Mouse (Mus musculus) liver, postnatal 0 days (tissue): ENCODE measurements around the gene Peli2.

Source experiments
- CTCF ChIP-seq: sonication (generic); IDR thresholded peaks from 2 replicates; pipeline ENCODE4 v1.5.1; 2016; ENCODE audit warnings: antibody characterized with exemption, low read depth
- EP300 ChIP-seq: IDR thresholded peaks from 2 replicates; pipeline ENCODE4 v1.6.1; 2016; ENCODE audit warnings: antibody characterized with exemption, low read depth, mild to moderate bottlenecking

DNA sequence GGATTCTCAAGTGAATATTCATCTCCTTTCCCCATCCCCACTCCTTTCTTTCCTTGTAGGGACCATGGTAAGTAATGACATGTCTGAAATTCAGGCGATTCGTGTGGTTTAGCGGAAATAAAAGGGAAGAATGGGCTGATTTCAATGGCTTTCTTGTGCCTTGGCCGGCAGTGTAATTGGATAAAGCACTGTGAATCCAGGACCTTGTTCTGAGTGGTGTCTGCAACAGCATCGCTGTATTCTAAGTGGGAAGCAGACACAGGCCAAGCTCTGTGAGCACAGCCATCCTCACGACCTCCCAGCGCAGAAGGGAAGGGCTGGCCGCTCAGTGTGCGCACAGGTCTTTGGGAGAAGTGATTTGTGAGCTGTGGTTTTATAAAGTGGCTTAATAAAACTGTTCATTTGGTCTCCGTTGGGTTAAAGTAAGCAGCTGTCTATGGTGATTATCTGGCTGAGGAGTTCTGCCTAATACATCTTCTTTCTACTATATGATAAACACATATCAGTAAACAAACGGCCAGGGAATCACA is 15.3 kb downstream of the Peli2 start:
- TF ChIP-seq EP300 (no peak), CTCF (no peak)
